Mouse (Mus musculus) heart, adult 2 months (tissue): ENCODE results near the gene Nfkbie.

Experiments used
- EP300 ChIP-seq: fragments of 200-500 bp; IDR thresholded peaks from 2 replicates; pipeline ENCODE4 v1.6.1; 2011; ENCODE audit warnings: low read depth, low read length, control low read depth; ENCODE audit not compliant: insufficient read depth
- POLR2A ChIP-seq: fragments of 200-500 bp; IDR thresholded peaks from 2 replicates; pipeline ENCODE4 v1.6.1; 2011; ENCODE audit warnings: mild to moderate bottlenecking, low read depth, low read length, control low read depth; ENCODE audit not compliant: insufficient read depth

DNA sequence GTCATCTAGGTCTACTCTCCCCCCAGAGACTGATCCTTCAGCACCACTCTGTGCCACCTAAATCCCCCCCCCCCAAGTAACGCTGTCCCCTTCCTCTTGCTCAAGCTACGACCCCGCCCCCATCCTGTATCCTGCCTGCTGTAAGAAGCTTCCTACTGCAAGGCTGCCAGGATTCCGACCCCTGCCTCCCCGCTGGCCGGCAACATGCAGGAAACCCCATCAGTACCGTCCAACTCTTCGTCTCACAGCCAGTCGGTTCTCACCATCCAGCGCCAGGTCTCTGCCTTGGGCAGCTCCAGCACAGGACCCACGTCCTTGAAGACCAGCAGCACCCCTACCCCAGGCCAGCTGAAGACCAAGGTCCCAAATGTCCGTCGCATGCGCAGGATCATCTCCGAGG, 22.6 kb upstream of the Nfkbie start:
- TF ChIP-seq POLR2A (no peak), EP300 (no peak)
